Mouse (Mus musculus) lung, postnatal 0 days (tissue): Measurements from ENCODE around the gene Fkbp2. TPM values are rescaled to one million over a fixed set of nuclear protein-coding genes. Genes with fewer than 3 reads are reported as not detected.

Experiments used
- ATAC-seq: fragments of 200-750 bp; cut with Nextera tagmentation; 2 replicates; pipeline ENCODE4 v1.8.0; 2017; ENCODE audit warnings: moderate library complexity
- DNase-seq: peaks from one replicate; pipeline ENCODE4 v3.0.0-alpha.2; 2016; ENCODE audit warnings: low spot score
- H3K27ac ChIP-seq: fragments of 300-500 bp; sonication (generic); 2 replicates; pipeline ENCODE4 v1.5.1; 2014; ENCODE audit warnings: antibody characterized with exemption, mild to moderate bottlenecking, low read length, mixed read lengths
- H3K27me3 ChIP-seq: fragments of 300-500 bp; sonication (generic); replicated peaks from 2 replicates; pipeline ENCODE4 v1.6.1; 2014; ENCODE audit warnings: low read length, mixed read lengths; ENCODE audit not compliant: insufficient read depth
- H3K36me3 ChIP-seq: fragments of 300-500 bp; sonication (generic); 2 replicates; pipeline ENCODE4 v1.6.1; 2014; ENCODE audit warnings: low read length, mixed read lengths; ENCODE audit not compliant: insufficient read depth
- H3K4me1 ChIP-seq: fragments of 300-500 bp; sonication (generic); 2 replicates; pipeline ENCODE4 v1.6.1; 2014; ENCODE audit warnings: antibody characterized with exemption, low read depth, low read length, mixed read lengths; ENCODE audit not compliant: insufficient read depth
- H3K4me2 ChIP-seq: fragments of 300-500 bp; sonication (generic); replicated peaks from 2 replicates; pipeline ENCODE4 v1.6.1; 2014; ENCODE audit warnings: low read depth, mild to moderate bottlenecking, low read length, moderate library complexity, mixed read lengths
- H3K4me3 ChIP-seq: fragments of 300-500 bp; sonication (generic); 2 replicates; pipeline ENCODE4 v1.5.1; 2014; ENCODE audit warnings: low read depth, low read length
- H3K9ac ChIP-seq: fragments of 300-500 bp; sonication (generic); replicated peaks from 2 replicates; pipeline ENCODE4 v1.6.1; 2014; ENCODE audit warnings: low read depth, mild to moderate bottlenecking
- H3K9me3 ChIP-seq: fragments of 300-500 bp; sonication (generic); 2 replicates; pipeline ENCODE4 v1.6.1; 2016; ENCODE audit warnings: low read length, mixed read lengths
- CTCF ChIP-seq: IDR thresholded peaks from 2 replicates; pipeline ENCODE4 v1.5.1; 2016; ENCODE audit warnings: antibody characterized with exemption, mild to moderate bottlenecking
- EP300 ChIP-seq: IDR thresholded peaks from 2 replicates; pipeline ENCODE4 v1.6.1; 2016; ENCODE audit warnings: antibody characterized with exemption, mild to moderate bottlenecking, control low read depth
- WGBS: fragments of 180-500 bp; shearing (Covaris S2); extraction: QIAGEN DNeasy Blood & Tissue Kit; methylation state at CpG from one replicate; pipeline ENCODE4 v1.1.7; 2014; 5-methylcytosine and 5-hydroxymethylcytosine counted together
- polyA plus RNA-seq: library from polyadenylated mRNA; unstranded; fragments of >200 nt; fragmentation: Nextera tagmentation; extraction: Ambion mirVana; gene quantifications from 2 replicates; pipeline ENCODE4 v1.2.1, GENCODE M21; 2015

Gene Fkbp2
- polyA plus RNA-seq, 1 experiment from 2014 or later: 107 TPM

DNA sequence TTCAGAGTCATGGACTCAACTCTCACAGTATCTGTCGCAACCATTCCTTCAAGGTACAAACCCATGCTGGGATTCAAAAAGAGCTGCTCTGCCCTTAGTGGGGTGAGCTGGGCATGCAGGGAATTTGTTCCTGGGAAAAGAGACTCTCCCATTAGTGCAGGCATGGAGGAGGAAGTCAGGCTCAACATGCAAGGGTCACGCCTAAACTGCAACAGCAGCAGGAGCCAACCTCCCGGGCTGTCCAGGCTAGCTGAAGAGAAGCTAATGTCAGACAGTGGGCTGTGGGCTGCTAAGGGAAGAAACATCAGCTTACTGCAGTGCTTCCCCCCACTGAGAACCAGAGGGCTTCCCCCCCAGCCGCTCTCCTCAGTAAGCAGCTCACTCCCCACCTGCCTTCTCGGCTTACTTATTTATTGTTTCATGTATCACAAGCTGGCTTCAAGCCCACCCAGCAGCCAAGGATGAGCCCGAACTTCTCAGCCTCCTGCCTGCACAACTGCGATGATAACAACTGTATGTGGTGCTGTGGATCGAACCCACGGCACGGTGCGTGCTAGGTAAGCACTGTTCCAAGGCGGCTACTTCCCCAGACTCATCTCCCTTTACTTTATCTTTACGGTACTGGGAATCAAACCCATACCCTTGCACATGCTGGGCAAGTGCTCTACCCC is 7.9 kb downstream of the Fkbp2 start:
- H3K9ac ChIP-seq: no peak overlapping the region
- H3K27me3 ChIP-seq: no peaks in the 10 kb centered on the region
- no peak overlapping the region for H3K27ac ChIP-seq
- DNase-seq (no peak), ATAC-seq (no peak)
- no peaks in the 10 kb centered on the region for H3K9me3 ChIP-seq
- H3K4me3 ChIP-seq: no peak overlapping the region
- WGBS: 75% methylated on average over 13 of the region's 13 CpGs
- H3K36me3 ChIP-seq: no peaks in the 10 kb centered on the region
- H3K4me2 ChIP-seq: no peak overlapping the region
- peaks cover 32% of the 10 kb centered on the region for H3K4me1 ChIP-seq
- TF ChIP-seq CTCF: no peak
- TF ChIP-seq EP300: no peak

- Histone ChIP-seq H3K36me3 (no peaks in the 10 kb centered on the region), H3K9me3 (no peaks in the 10 kb centered on the region), H3K27ac (no peak overlapping the region), H3K4me2 (no peak overlapping the region), H3K4me3 (no peak overlapping the region), H3K9ac (no peak overlapping the region), H3K27me3 (no peaks in the 10 kb centered on the region), H3K4me1 (peaks cover 30% of the 10 kb centered on the region)
- DNase-seq (no peak), ATAC-seq (no peak)
- TF ChIP-seq CTCF: no peak
- TF ChIP-seq EP300: no peak
- WGBS: 27% methylated on average over 6 of the region's 6 CpGs
These were observed 8.7 kb downstream of the Fkbp2 start for GRCm38 (mm10) chr19:6971644-6972043.

DNA sequence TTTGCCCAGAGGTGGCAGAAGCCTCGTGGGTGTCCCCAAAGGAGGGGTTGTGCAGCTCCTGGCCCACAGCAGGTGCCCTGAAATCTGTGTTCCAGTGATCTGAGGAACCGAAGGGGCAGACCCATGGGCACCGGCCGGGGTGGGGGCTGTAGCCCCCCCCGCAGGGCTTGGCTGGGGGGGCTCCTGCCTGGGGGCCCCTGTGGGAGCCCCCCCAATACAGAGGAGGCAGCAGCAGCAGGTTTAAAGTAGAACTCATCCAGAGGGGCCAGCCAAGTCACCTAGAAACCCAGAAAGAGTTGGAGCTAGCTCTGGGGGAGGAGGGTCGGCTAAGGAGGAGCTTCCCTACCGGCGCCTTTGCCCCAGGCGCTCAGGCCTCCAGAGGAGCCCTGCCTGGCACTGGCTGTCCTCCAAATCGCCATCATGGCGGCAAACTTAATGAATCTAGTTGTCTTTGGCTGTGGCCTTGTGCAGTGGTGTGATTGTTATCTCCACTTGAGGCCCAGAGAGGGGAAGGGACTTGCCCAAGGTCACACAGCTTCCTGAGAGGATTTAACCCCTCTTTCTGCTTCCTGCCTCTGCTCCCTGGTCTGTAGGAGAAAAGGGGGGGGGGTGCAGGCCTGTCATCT is 9.7 kb downstream of the Fkbp2 start:
- ATAC-seq (no peak), DNase-seq (no peak)
- H3K9me3 ChIP-seq: no peaks in the 10 kb centered on the region
- H3K4me1 ChIP-seq: peaks cover 21% of the 10 kb centered on the region
- no peak for TF ChIP-seq EP300
- no peak for TF ChIP-seq CTCF
- no peak overlapping the region for H3K27ac ChIP-seq
- H3K9ac ChIP-seq: no peak overlapping the region
- no peaks in the 10 kb centered on the region for H3K36me3 ChIP-seq
- peak overlapping the region; percentile 80 for H3K4me2 ChIP-seq
- no peaks in the 10 kb centered on the region for H3K27me3 ChIP-seq
- H3K4me3 ChIP-seq: no peak overlapping the region
- WGBS: 26% methylated on average over 11 of the region's 11 CpGs

GRCm38 (mm10) chr19:6969665-6970381 is 10.5 kb downstream of the Fkbp2 start:
- under 1% methylated on average over 41 of the region's 55 CpGs for WGBS
- TF ChIP-seq CTCF: peak; percentile 79
- TF ChIP-seq EP300: no peak
- DNase-seq (peak; percentile 78), ATAC-seq (peak; percentile 86)
- Histone ChIP-seq H3K4me2 (peak overlapping the region; percentile 80), H3K4me3 (peak overlapping the region; percentile 67), H3K27ac (peak overlapping the region; percentile 39), H3K9ac (peak overlapping the region; percentile 60), H3K27me3 (no peaks in the 10 kb centered on the region), H3K4me1 (peaks cover 21% of the 10 kb centered on the region), H3K9me3 (no peaks in the 10 kb centered on the region), H3K36me3 (0 out of 2 replicates have a peak, but pooled peaks cover 5% of the 10 kb centered on the region)

DNA sequence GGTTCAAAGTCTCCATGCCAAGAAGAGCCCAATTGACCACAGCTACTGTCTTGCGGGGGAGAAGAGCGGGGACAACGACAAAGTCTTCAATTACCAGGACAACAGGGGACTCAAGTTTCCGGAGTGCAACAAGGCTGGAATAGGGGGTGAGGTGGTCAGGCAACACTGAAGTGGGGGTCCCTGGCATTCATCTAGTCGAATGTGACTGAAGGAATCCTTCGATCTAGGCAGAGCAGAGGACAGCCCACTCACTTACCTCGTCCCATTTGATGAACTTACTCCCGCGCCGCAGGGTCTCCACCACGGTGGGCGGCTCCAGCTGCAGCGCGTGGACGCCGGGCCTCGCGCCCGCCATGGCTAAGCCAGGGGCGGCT is 11.0 kb downstream of the Fkbp2 start:
- H3K27me3 ChIP-seq: no peaks in the 10 kb centered on the region
- peaks cover 10% of the 10 kb centered on the region; the same call in 1 of the 2 replicates for H3K36me3 ChIP-seq
- no peak for ATAC-seq
- peak overlapping the region; percentile 39 for H3K27ac ChIP-seq
- H3K9ac ChIP-seq: peak overlapping the region; percentile 60
- H3K4me3 ChIP-seq: peak overlapping the region; percentile 67
- no peaks in the 10 kb centered on the region for H3K9me3 ChIP-seq
- TF ChIP-seq CTCF (no peak), EP300 (no peak)
- peaks cover 21% of the 10 kb centered on the region for H3K4me1 ChIP-seq
- no peak for DNase-seq
- H3K4me2 ChIP-seq: peak overlapping the region; percentile 80
- WGBS: under 1% methylated on average over 19 of the region's 20 CpGs
